In the genomic region with DNA sequence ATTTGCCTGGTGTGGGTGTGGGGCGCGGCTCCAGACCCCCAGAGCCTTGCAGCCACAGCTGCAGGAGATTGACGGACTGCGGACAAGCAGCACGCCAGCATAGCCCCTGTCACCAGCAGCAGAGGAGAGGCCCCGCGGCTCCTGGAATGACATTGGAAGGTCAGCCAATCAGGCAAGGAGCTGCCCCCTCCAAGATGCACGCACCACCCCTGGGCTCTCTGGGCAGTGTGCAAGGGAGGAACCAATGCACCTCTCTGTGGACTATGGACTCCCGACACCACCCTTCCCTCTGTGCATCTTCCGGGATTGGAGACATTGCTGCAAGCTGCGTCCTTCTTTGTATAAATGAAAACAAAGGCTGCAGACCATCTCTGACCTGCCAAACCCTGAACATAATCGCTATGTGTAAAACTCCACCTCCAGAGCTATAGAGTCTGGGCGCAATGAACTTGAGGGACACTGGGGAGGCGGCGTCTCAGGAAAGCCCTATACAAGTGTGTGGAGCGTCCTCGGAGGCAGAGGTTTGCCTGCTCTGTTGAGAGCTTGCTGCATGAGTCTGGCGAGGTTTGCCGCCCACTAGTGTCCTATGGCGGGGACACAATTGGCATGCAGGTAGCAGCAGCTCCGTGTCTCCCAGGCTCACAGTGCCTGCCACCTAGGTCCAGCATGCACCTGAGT, we compare ENCODE assay signal across 8 mouse cellular contexts. TPM values are rescaled to one million over a fixed set of nuclear protein-coding genes. Genes with fewer than 3 reads are reported as not detected.
DNase-seq lines count a peak whose midpoint lies in the region; ATAC-seq and TF ChIP-seq lines count a peak whose summit lies in the region.

No protein-coding gene starts in this region.

- intact Hi-C loops in heart, postnatal 10 days (cut with DNase I) = loop anchor here (5.0 kb wide), 1 partner anchor 268 kb away; no protein-coding TSS in a partner anchor

- H3K36me3 ChIP-seq in E14TG2a.4 (ENCODE audit: insufficient read depth, low read length) = no peaks in the 10 kb centered on the region
- no peaks in the 10 kb centered on the region for H3K36me3 ChIP-seq in embryonic facial prominence, embryonic 15.5 days
- H3K36me3 ChIP-seq in liver, embryonic 16.5 days (ENCODE audit: control insufficient read depth, insufficient read depth) = no peaks in the 10 kb centered on the region
- no peaks in the 10 kb centered on the region for H3K36me3 ChIP-seq in neural tube, embryonic 13.5 days

- peak overlapping the region; percentile 61 for H3K4me3 ChIP-seq in E14TG2a.4 (replicated peaks; ENCODE audit: low read length)
- H3K4me3 ChIP-seq in embryonic facial prominence, embryonic 15.5 days (replicated peaks) = peak overlapping the region; percentile 30
- H3K4me3 ChIP-seq in liver, embryonic 16.5 days (ENCODE audit: low read depth, low read length) = no peak overlapping the region
- H3K4me3 ChIP-seq in neural tube, embryonic 13.5 days = peak overlapping the region; percentile 39

- H3K27me3 ChIP-seq in E14TG2a.4 (ENCODE audit: insufficient read depth, low read length) = peaks cover 50% of the 10 kb centered on the region
- peaks cover 53% of the 10 kb centered on the region for H3K27me3 ChIP-seq in embryonic facial prominence, embryonic 15.5 days
- peaks cover 38% of the 10 kb centered on the region for H3K27me3 ChIP-seq in liver, embryonic 16.5 days (ENCODE audit: control insufficient read depth, insufficient read depth, low read depth, low read length)
- peaks cover 29% of the 10 kb centered on the region for H3K27me3 ChIP-seq in neural tube, embryonic 13.5 days

- H3K27ac ChIP-seq in embryonic facial prominence, embryonic 15.5 days (replicated peaks) = no peak overlapping the region
- no peak overlapping the region for H3K27ac ChIP-seq in liver, embryonic 16.5 days (ENCODE audit: low read length)
- peak overlapping the region; percentile 85 for H3K27ac ChIP-seq in neural tube, embryonic 13.5 days (replicated peaks)

- H3K9ac ChIP-seq in embryonic facial prominence, embryonic 15.5 days = no peak overlapping the region
- no peak overlapping the region for H3K9ac ChIP-seq in liver, embryonic 16.5 days (ENCODE audit: low read depth, low read length)
- H3K9ac ChIP-seq in neural tube, embryonic 13.5 days = peak overlapping the region; percentile 75

- peak; percentile 63 to 69 for DNase-seq in adrenal gland, postnatal 36 days
- DNase-seq in heart, postnatal 10 days = peak; percentile 56 to 62
- DNase-seq in kidney, postnatal 36 days = peak; percentile 34 to 70
- no peak for DNase-seq in spleen, adult 12 weeks (ENCODE audit: low spot score)

- WGBS in embryonic facial prominence, embryonic 15.5 days = 3% methylated on average over 21 of the region's 21 CpGs
- WGBS in liver, embryonic 16.5 days (ENCODE audit: insufficient replicate concordance) = 1% methylated on average over 21 of the region's 21 CpGs
- WGBS in neural tube, embryonic 13.5 days = under 1% methylated on average over 21 of the region's 21 CpGs

- ATAC-seq in embryonic facial prominence, embryonic 15.5 days (ENCODE audit: insufficient number of reproducible peaks, low FRiP score, low TSS enrichment, low read depth) = peak; percentile 78
- peak; percentile 7; the same call in 1 of the 2 replicates for ATAC-seq in liver, embryonic 16.5 days (ENCODE audit: low read depth)
- peak; percentile 80 for ATAC-seq in neural tube, embryonic 13.5 days (ENCODE audit: low read depth)

- H3K4me2 ChIP-seq in embryonic facial prominence, embryonic 15.5 days (replicated peaks) = peak overlapping the region; percentile 67
- H3K4me2 ChIP-seq in liver, embryonic 16.5 days (ENCODE audit: low read depth, low read length) = peak overlapping the region; percentile 24; the same call in 1 of the 2 replicates
- peak overlapping the region; percentile 78 for H3K4me2 ChIP-seq in neural tube, embryonic 13.5 days

- H3K4me1 ChIP-seq in E14TG2a.4 (replicated peaks; ENCODE audit: low read depth, low read length) = peaks cover 39% of the 10 kb centered on the region
- H3K4me1 ChIP-seq in embryonic facial prominence, embryonic 15.5 days = peaks cover 14% of the 10 kb centered on the region
- H3K4me1 ChIP-seq in liver, embryonic 16.5 days (ENCODE audit: control insufficient read depth, low read depth, low read length) = no peaks in the 10 kb centered on the region
- H3K4me1 ChIP-seq in neural tube, embryonic 13.5 days (replicated peaks) = peaks cover 69% of the 10 kb centered on the region

- TF ChIP-seq CTCF in E14TG2a.4 (conservative IDR thresholded peaks at IDR 0.05; ENCODE audit: low read length) = 0 out of 2 replicates have a peak, but pooled peaks have one; percentile 5

- H3K9me3 ChIP-seq in E14TG2a.4 (ENCODE audit: low read length) = no peaks in the 10 kb centered on the region
- H3K9me3 ChIP-seq in embryonic facial prominence, embryonic 15.5 days (replicated peaks) = no peaks in the 10 kb centered on the region
- H3K9me3 ChIP-seq in liver, embryonic 16.5 days (replicated peaks; ENCODE audit: control insufficient read depth, low read length) = no peaks in the 10 kb centered on the region
- H3K9me3 ChIP-seq in neural tube, embryonic 13.5 days = no peaks in the 10 kb centered on the region

RNA-seq across cellular contexts. Expression of gene Dscam, which starts 5.0 kb away (rescaled TPM):
- under 1 TPM in 1 of 2 experiments, not detected in 1; 0.07 TPM for total RNA-seq in adrenal gland, postnatal 36 days (2021)
- 0.31 and 0.34 TPM in 2 replicates for polyA plus RNA-seq in embryonic facial prominence, embryonic 15.5 days (2015; fragmentation: Nextera tagmentation; extraction: Ambion mirVana)
- not detected for total RNA-seq in heart, postnatal 10 days (2021)
- not detected in 2 replicates for polyA plus RNA-seq in liver, embryonic 16.5 days (2015; fragmentation: Nextera tagmentation; extraction: Ambion mirVana)
- polyA plus RNA-seq in neural tube, embryonic 13.5 days (2015; fragmentation: Nextera tagmentation; extraction: Ambion mirVana) = 6.7 and 9.1 TPM in 2 replicates

Comparison
In these comparisons a context has a peak if more than half of its experiments do, and no peak if none do; other contexts are left out.
1. ATAC-seq: peak in every context shown above with its lines; median percentile 80 in neural tube, embryonic 13.5 days; 78 in embryonic facial prominence, embryonic 15.5 days; 7 in liver, embryonic 16.5 days.
2. H3K4me2 ChIP-seq: peak in every context shown above with its lines; median percentile 78 in neural tube, embryonic 13.5 days; 67 in embryonic facial prominence, embryonic 15.5 days; 24 in liver, embryonic 16.5 days.